Mouse (Mus musculus): ENCODE measurements around the gene Arl15.

The Arl15 gene

DNA sequence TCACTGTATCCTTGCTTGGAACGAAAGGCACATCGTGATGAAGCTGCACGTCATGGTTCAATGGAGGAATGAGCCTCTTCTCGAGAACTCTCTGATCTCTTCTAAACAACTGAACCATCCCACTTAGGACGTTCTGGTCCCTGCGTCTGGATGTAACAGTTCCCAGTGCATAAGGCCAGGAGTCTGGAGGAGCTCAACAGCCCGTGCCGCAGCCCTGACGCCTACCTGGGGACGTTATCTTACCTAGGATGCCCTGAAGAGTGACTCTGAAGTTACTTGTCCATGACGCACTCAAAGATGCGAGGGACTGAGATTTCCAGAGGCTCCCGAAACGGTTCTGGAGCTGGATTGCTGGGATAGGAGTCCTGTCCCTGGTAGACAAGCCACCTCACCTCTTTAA is 121.4 kb downstream of the Arl15 start:
- no peak for DNase-seq (ENCODE audit: extremely low spot score, low read depth, low spot score)

DNA sequence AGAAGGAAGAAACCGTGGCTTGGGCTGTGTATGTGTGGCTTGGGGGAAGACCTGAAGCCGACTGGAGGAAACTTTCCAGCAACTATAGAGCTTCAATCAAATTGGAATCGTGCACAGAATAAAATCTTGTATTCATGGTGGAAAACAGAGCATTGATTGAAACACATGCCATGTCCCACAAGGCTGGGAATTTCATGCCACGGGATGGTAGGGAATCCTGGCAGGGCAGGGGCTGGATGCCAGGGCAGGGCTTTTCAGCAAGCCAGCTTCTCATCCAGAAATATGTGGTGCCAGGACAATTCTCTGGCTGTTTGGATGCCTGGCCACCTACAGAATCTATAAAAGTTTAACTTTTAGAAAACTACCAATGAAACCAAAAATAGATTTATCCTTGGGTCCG is 122.5 kb downstream of the Arl15 start:
- no peak for DNase-seq (ENCODE audit: extremely low spot score, low read depth, low spot score)

DNA sequence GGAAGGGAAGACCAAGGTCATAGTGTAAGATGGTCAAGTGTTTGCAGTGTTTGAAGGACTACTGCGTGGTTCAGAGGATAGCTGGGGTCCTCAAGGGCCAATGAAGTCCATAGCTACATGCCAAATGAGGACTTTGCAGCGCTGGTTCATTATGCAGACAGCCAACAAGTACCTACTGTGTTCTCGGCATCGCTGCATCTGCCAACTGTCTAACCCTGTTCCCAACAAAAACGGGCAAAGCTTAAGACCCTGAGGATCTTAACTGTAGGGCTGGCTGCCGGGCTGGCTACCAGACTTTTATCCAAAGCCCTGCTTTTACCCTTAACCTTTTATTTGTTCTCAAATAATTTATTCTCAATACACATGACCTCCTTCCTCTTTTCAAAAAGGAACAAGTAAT is 123.1 kb downstream of the Arl15 start:
- no peak for DNase-seq (ENCODE audit: extremely low spot score, low read depth, low spot score)

DNA sequence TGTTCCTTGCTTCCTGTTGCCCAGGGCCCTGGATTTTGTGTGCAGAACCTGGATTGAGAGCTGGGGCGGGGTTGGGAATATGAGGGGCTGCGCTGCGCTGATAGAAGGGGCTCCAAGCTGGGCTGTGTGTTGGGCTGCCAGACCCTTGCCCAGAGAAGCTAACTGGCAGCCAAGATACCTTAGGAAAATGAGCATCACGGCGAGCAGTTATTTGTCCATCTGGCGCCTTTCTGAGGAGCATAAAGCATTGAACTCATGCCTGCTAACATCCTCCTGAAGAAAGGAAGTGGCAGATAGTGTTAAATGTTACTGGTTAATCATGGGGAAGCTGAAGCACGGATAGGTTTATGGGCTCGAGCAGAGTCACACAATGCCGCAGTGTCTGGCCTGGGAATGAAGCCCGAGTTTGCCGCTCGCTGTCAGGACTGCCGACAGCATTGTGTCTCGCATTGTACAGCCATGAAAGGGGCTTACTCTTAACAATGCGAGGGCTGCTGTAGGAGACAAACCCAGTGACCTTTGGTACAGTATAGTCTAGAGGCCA is 123.6 kb downstream of the Arl15 start:
- DNase-seq (ENCODE audit: extremely low spot score, low read depth, low spot score) = no peak

DNA sequence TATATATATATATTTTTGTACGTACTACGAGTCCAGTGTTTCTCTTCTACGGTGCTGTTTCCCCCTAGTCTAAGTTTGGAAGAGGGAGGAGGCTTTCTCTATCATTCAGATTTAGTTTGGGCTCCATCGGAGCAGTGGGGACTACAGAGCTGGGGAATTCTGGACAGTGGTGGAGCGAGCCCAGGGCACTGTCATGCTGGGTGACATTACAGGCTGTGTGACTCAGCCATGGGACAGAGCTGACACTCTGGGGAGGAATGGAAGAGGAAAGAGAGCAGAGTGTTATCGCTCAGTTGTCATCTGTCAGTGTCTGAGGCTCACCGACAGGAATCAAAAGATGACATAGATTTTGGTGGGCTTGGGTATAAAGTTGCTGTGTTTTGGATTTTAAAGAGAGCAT is 124.4 kb downstream of the Arl15 start:
- no peak for DNase-seq (ENCODE audit: extremely low spot score, low read depth, low spot score)

DNA sequence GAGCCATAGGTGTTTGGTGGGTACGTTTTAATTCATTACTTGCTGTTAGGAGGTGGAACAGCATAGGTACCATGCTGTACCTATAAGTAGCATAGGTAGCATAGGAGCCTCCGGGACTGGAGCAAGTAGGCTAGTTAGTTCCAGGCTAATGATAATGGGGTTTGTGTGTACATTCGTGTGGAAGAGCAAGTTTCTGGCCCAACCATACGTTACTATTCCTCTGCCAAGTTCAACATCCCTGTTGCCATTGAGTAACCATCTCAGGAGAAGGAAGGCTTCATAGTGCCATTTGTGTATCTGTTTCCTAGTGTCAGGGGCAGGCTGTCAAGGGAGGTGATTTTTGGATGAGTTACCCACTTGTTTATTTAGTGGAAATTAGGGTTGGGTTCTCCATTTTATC is 141.4 kb downstream of the Arl15 start:
- no peak for DNase-seq (ENCODE audit: extremely low spot score, low read depth, low spot score)

GRCm38 (mm10) chr13:113937231-113937630 is 142.9 kb downstream of the Arl15 start:
- no peak for DNase-seq (ENCODE audit: extremely low spot score, low read depth, low spot score)

- no peak for DNase-seq (ENCODE audit: extremely low spot score, low read depth, low spot score)
Measured at GRCm38 (mm10) chr13:113938561-113938960, 144.3 kb downstream of the Arl15 start.

DNA sequence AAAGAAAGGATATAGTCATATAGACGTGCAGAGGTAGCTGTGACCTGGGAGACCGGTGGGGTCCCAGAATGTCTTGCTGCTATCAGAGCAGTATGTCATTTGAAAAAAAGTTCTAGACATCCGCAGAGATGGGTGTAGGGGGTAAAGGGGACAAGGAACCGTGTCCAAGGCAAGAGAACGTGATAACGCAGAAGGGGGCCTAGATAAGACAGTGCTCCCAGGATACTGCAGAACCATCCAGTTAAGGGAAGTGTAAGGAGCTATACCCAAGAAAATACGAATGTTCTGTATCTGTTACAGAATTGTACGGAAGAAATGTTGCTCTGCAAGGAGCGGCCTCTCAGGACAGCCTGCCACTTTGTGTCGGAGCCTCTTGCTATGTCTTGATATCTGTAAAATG is 144.8 kb downstream of the Arl15 start:
- DNase-seq (ENCODE audit: extremely low spot score, low read depth, low spot score) = no peak

DNA sequence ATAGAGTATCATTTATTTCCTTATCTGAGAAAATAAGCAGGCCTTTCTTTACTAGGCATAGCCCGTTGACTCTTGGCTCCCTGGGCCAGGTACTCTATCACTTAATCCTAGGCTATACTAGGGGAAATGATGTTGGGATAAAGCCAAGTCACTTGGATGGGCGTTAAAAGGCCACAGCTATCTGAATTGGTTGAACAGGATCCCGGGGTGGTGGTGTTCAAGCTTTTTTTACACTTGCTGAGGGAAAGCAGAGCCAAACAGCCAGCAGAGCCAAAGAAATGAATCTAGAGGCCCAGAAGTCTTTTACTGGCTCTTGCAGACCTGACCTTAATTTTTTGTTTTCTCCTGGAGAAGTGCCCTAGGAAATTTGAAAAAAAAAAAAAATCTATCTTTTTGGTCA is 145.4 kb downstream of the Arl15 start:
- no peak for DNase-seq (ENCODE audit: extremely low spot score, low read depth, low spot score)

DNA sequence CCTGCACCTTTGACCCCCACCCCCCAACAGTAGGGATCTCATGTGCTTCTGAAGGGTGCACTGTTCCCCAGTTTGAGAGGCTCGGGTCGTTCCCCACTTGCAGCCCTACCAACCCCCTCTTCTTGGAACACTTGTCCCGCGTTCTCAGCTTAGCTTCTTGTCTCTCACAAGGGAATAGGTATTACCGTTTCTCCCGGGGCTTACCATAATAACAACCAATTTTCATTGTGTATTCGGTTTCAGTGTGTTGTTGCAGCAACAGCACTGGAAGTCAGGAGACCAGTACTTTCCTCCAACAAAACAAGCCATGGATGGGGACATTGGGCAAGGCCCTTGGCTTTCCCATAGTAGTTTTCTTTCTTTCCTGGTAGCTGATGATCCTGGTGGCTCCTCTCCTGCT is 145.8 kb downstream of the Arl15 start:
- no peak for DNase-seq (ENCODE audit: extremely low spot score, low read depth, low spot score)

DNA sequence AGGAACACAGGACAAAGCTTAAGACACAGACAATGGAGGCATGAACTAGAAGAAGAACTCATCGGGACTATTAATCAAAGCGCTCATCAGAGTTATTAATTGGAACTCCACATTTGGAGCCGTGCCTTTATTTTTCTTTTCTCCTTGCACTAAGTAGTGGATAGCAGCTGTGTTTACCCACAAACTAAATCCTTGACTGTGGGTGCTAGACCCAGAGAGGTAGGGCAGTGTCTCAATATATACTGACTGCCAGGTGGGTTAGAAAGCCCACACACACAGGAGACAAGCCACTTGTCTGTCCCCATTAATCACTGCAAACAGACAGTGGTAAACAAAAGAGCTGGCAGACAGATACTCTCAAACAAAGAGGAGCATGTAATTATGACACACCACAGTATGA is 147.6 kb downstream of the Arl15 start:
- DNase-seq (ENCODE audit: extremely low spot score, low read depth, low spot score) = no peak

DNA sequence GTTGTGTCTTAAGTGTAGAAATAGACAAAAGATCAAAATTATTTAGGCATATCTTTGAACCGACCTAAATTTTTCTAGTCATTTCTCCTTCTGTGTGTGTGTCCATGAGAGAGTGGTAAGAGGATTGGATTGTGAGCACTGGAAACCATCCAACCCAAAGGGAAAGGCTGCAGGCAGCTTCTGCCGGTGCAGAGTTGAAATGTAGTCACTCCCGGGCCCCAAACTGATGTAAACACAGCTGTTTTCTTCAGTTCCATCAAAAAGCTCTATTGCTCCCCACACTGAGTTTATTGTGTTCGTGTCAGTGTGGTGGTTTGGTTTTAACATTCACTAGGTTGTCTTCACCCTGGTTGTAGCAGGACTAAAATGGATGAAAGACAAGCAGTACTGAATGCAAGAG is 153.2 kb downstream of the Arl15 start:
- DNase-seq (ENCODE audit: extremely low spot score, low read depth, low spot score) = no peak

GRCm38 (mm10) chr13:113949708-113950107 is 155.4 kb downstream of the Arl15 start:
- no peak for DNase-seq (ENCODE audit: extremely low spot score, low read depth, low spot score)

GRCm38 (mm10) chr13:113950131-113950530 is 155.8 kb downstream of the Arl15 start:
- DNase-seq (ENCODE audit: extremely low spot score, low read depth, low spot score) = no peak

GRCm38 (mm10) chr13:113957438-113957837 is 163.1 kb downstream of the Arl15 start:
- DNase-seq (ENCODE audit: extremely low spot score, low read depth, low spot score) = no peak

GRCm38 (mm10) chr13:113964945-113965344 is 170.6 kb downstream of the Arl15 start:
- DNase-seq (ENCODE audit: extremely low spot score, low read depth, low spot score) = no peak

DNA sequence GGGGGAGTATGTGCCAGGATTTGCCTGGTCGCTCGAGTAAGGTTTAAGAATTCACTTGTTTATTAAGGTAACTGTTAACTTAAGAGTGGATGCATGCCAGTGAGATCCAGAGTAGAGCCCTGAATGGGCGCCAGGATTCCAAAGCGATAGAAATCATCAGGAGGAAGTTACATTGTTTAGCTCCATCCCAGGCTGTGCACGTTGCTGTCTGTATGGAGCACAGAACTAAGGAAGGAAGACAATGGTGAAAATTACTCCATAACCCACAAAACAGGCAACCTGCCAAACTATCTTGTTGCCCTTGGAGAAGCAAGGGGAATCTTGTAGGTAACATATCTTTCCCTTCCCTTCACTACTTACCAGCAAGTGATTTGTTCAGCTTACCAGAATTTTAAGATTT is 176.4 kb downstream of the Arl15 start:
- no peak for DNase-seq (ENCODE audit: extremely low spot score, low read depth, low spot score)

DNA sequence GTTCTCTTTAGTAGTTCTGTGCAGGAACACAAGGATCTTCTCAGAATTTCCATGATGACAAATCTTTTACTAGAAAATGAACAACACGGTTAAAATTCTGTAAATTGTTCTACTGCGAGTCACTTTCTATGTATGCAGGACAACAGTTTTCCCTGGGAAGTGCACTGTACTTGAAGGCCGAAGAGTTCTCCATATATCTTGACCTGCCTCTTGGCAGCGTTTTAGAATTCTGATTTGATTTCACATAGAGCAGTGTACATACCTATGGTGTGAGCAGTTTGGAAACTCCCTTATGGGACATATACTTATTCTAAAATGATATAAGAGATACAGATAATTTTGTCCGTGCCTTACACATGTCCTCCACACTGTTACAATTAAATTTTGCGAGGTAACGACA is 178.1 kb downstream of the Arl15 start:
- DNase-seq (ENCODE audit: extremely low spot score, low read depth, low spot score) = no peak

DNA sequence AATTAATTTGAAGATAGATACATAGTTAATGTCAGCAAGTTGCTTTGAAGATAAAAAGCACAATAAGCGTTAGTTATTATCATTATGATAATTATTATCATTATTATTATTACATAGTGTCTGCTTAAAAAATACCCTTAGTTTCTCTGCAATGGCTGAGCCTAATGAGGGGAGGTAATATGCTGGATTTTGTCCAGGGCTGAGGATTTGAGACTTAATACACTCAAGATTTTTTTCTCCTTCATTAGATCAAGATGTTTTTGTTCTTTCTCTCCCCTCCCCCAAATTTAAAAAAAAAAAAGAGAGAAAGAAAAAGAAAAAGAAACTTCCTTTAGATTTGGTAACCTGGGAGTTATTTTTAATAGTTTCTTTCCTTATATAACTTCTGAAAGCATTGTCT is 180.6 kb downstream of the Arl15 start:
- no peak for DNase-seq (ENCODE audit: extremely low spot score, low read depth, low spot score)

DNA sequence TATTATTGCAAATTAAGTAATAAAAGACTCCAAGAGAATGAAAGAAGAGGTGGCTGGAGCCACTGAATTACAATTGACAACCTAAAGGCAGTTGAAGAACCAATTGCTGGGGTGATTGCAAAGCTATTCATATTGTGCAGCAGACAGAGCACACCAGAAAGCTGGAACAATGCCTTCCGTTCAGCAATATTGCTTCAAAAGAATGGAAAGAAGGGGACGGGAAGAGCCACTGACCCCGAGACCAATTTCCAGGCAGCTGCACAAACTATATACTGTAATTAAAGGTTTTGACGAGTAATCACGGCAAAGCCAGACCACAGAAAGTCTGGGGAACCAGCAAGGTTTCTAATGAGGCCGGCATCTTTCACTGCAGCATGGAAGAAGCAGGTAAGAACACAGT is 181.4 kb downstream of the Arl15 start:
- DNase-seq (ENCODE audit: extremely low spot score, low read depth, low spot score) = no peak

GRCm38 (mm10) chr13:113976936-113977335 is 182.6 kb downstream of the Arl15 start:
- DNase-seq (ENCODE audit: extremely low spot score, low read depth, low spot score) = no peak

GRCm38 (mm10) chr13:113980739-113981460 is 186.6 kb downstream of the Arl15 start:
- DNase-seq (ENCODE audit: extremely low spot score, low read depth, low spot score) = no peak
